In genomic region chr9:108341801-108342200, GRCm38 (mm10) we compare ENCODE assay signal across 8 mouse cellular contexts. TPM values are rescaled to one million over a fixed set of nuclear protein-coding genes. Genes with fewer than 3 reads are reported as not detected.
A peak's percentile ranks its signal among the peaks of the same experiment; 100 is the strongest.
DNase-seq lines count a peak whose midpoint lies in the region; ATAC-seq lines count a peak whose summit lies in the region.

No protein-coding gene starts in this region.

- no peaks in the 10 kb centered on the region for H3K27me3 ChIP-seq in erythroblast, embryonic 14.5 days (ENCODE audit: control insufficient read depth)
- H3K27me3 ChIP-seq in kidney, embryonic 16.5 days (ENCODE audit: insufficient read depth, low read length): no peaks in the 10 kb centered on the region
- H3K27me3 ChIP-seq in stomach, embryonic 15.5 days (replicated peaks): no peaks in the 10 kb centered on the region

- no peak for ATAC-seq in erythroblast, adult 5-6 weeks (replicated peaks; ENCODE audit: low FRiP score, poor library complexity, severe bottlenecking)
- no peak for ATAC-seq in kidney, embryonic 16.5 days (ENCODE audit: low FRiP score, low TSS enrichment)
- ATAC-seq in stomach, embryonic 15.5 days (ENCODE audit: insufficient read depth, low FRiP score, low read depth): no peak

- H3K4me2 ChIP-seq in kidney, embryonic 16.5 days (replicated peaks; ENCODE audit: low read depth, low read length): no peak overlapping the region
- H3K4me2 ChIP-seq in stomach, embryonic 15.5 days: peak overlapping the region; percentile 10; the same call in 1 of the 2 replicates

- peaks cover 73% of the 10 kb centered on the region for H3K4me1 ChIP-seq in erythroblast, embryonic 14.5 days (ENCODE audit: control insufficient read depth)
- H3K4me1 ChIP-seq in kidney, embryonic 16.5 days (ENCODE audit: insufficient read depth, low read length): peaks cover 43% of the 10 kb centered on the region
- peaks cover 18% of the 10 kb centered on the region for H3K4me1 ChIP-seq in stomach, embryonic 15.5 days

- H3K9ac ChIP-seq in kidney, embryonic 16.5 days (replicated peaks; ENCODE audit: low read length): no peak overlapping the region
- H3K9ac ChIP-seq in stomach, embryonic 15.5 days: no peak overlapping the region

- intact Hi-C loops in left cerebral cortex, postnatal 14 days (cut with DNase I): no loop called here

- H3K36me3 ChIP-seq in erythroblast, embryonic 14.5 days (ENCODE audit: control insufficient read depth): peaks cover 81% of the 10 kb centered on the region
- 0 out of 2 replicates have a peak, but pooled peaks cover 2% of the 10 kb centered on the region for H3K36me3 ChIP-seq in kidney, embryonic 16.5 days (ENCODE audit: insufficient read depth, low read length)
- no peaks in the 10 kb centered on the region for H3K36me3 ChIP-seq in stomach, embryonic 15.5 days

- peak overlapping the region; percentile 74 for H3K4me3 ChIP-seq in erythroblast, embryonic 14.5 days (replicated peaks)
- no peak overlapping the region for H3K4me3 ChIP-seq in kidney, embryonic 16.5 days (ENCODE audit: low read length)
- H3K4me3 ChIP-seq in stomach, embryonic 15.5 days (replicated peaks): 0 out of 2 replicates have a peak overlapping the region, but pooled peaks have one; percentile 1

- DNase-seq in spleen, postnatal 10 days (ENCODE audit: low spot score in 2 of 2): peak; percentile 43 to 58
- no peak for DNase-seq in spleen, adult 12 weeks (ENCODE audit: low spot score)
- no peak for DNase-seq in right cerebral cortex, postnatal 36 days (ENCODE audit: low spot score in 2 of 2)
- no peak for DNase-seq in left cerebral cortex, postnatal 14 days (ENCODE audit: low spot score in 2 of 2)

- peaks cover 3% of the 10 kb centered on the region; the same call in 1 of the 2 replicates for H3K9me3 ChIP-seq in erythroblast, embryonic 14.5 days (ENCODE audit: control insufficient read depth, low read length)
- H3K9me3 ChIP-seq in kidney, embryonic 16.5 days (ENCODE audit: low read length): no peaks in the 10 kb centered on the region
- H3K9me3 ChIP-seq in stomach, embryonic 15.5 days: no peaks in the 10 kb centered on the region

- peak overlapping the region; percentile 84 for H3K27ac ChIP-seq in kidney, embryonic 16.5 days (ENCODE audit: low read length)
- H3K27ac ChIP-seq in stomach, embryonic 15.5 days: peak overlapping the region; percentile 93

RNA-seq across cellular contexts. Expression of gene Gpx1, which starts 3.1 kb away (rescaled TPM):
- polyA plus RNA-seq in erythroblast, embryonic 14.5 days (2012): 533 and 609 TPM in 2 replicates
- total RNA-seq in erythroblast, adult 5-6 weeks (2015; ENCODE audit: low replicate concordance): 5,168 and 5,395 TPM in 2 replicates
- 4,534 and 5,176 TPM in 2 replicates for total RNA-seq in erythroblast, adult 5-6 weeks (2017; ENCODE audit: low replicate concordance)
- polyA plus RNA-seq in kidney, embryonic 16.5 days (2015; fragmentation: Nextera tagmentation; extraction: Ambion mirVana): 686 and 695 TPM in 2 replicates
- 998 and 1,171 TPM in 2 replicates for polyA plus RNA-seq in stomach, embryonic 15.5 days (2015; fragmentation: Nextera tagmentation; extraction: Ambion mirVana)
- total RNA-seq in left cerebral cortex, postnatal 14 days (2021): 100 to 1,000 TPM in 1 of 2 experiments, 10 to 100 TPM in 1; 86.5 to 108 TPM

RNA-seq across cellular contexts. Expression of gene Usp4, which starts 5.9 kb away (rescaled TPM):
- 16.0 and 23.8 TPM in 2 replicates for polyA plus RNA-seq in erythroblast, embryonic 14.5 days (2012)
- total RNA-seq in erythroblast, adult 5-6 weeks (2015; ENCODE audit: low replicate concordance): 158 and 217 TPM in 2 replicates
- total RNA-seq in erythroblast, adult 5-6 weeks (2017; ENCODE audit: low replicate concordance): 141 and 164 TPM in 2 replicates
- polyA plus RNA-seq in kidney, embryonic 16.5 days (2015; fragmentation: Nextera tagmentation; extraction: Ambion mirVana): 113 and 119 TPM in 2 replicates
- polyA plus RNA-seq in stomach, embryonic 15.5 days (2015; fragmentation: Nextera tagmentation; extraction: Ambion mirVana): 85.6 and 92.2 TPM in 2 replicates
- total RNA-seq in left cerebral cortex, postnatal 14 days (2021): 100 to 1,000 TPM; 115 to 122 TPM

RNA-seq across cellular contexts. Expression of gene Tcta, which starts 35.8 kb away (rescaled TPM):
- 0.16 TPM in 2 replicates for polyA plus RNA-seq in erythroblast, embryonic 14.5 days (2012)
- total RNA-seq in erythroblast, adult 5-6 weeks (2015; ENCODE audit: low replicate concordance): 6.1 and 9.2 TPM in 2 replicates
- total RNA-seq in erythroblast, adult 5-6 weeks (2017; ENCODE audit: low replicate concordance): 4.1 and 4.5 TPM in 2 replicates
- polyA plus RNA-seq in kidney, embryonic 16.5 days (2015; fragmentation: Nextera tagmentation; extraction: Ambion mirVana): 34.9 and 38.9 TPM in 2 replicates
- 40.0 and 42.1 TPM in 2 replicates for polyA plus RNA-seq in stomach, embryonic 15.5 days (2015; fragmentation: Nextera tagmentation; extraction: Ambion mirVana)
- 10 to 100 TPM; 45.9 to 46.1 TPM for total RNA-seq in left cerebral cortex, postnatal 14 days (2021)

RNA-seq across cellular contexts. Expression of gene Rhoa, which starts 35.9 kb away (rescaled TPM):
- 12.9 and 13.9 TPM in 2 replicates for polyA plus RNA-seq in erythroblast, embryonic 14.5 days (2012)
- 149 and 157 TPM in 2 replicates for total RNA-seq in erythroblast, adult 5-6 weeks (2015; ENCODE audit: low replicate concordance)
- 238 and 268 TPM in 2 replicates for total RNA-seq in erythroblast, adult 5-6 weeks (2017; ENCODE audit: low replicate concordance)
- 495 and 508 TPM in 2 replicates for polyA plus RNA-seq in kidney, embryonic 16.5 days (2015; fragmentation: Nextera tagmentation; extraction: Ambion mirVana)
- 452 and 455 TPM in 2 replicates for polyA plus RNA-seq in stomach, embryonic 15.5 days (2015; fragmentation: Nextera tagmentation; extraction: Ambion mirVana)
- total RNA-seq in left cerebral cortex, postnatal 14 days (2021): 100 to 1,000 TPM; 185 to 197 TPM

RNA-seq across cellular contexts. Expression of gene Amt, which starts 45.1 kb away (rescaled TPM):
- polyA plus RNA-seq in erythroblast, embryonic 14.5 days (2012): not detected in 2 replicates
- total RNA-seq in erythroblast, adult 5-6 weeks (2015; ENCODE audit: low replicate concordance): not detected in 2 replicates
- total RNA-seq in erythroblast, adult 5-6 weeks (2017; ENCODE audit: low replicate concordance): 0.51 TPM in 1 of 2 replicates, not detected in the other
- polyA plus RNA-seq in kidney, embryonic 16.5 days (2015; fragmentation: Nextera tagmentation; extraction: Ambion mirVana): 40.8 and 43.7 TPM in 2 replicates
- 21.8 and 22.3 TPM in 2 replicates for polyA plus RNA-seq in stomach, embryonic 15.5 days (2015; fragmentation: Nextera tagmentation; extraction: Ambion mirVana)
- 10 to 100 TPM; 26.0 to 31.3 TPM for total RNA-seq in left cerebral cortex, postnatal 14 days (2021)

Comparison
In these comparisons a context has a peak if more than half of its experiments do, and no peak if none do; other contexts are left out.
1. DNase-seq: peak in spleen, postnatal 10 days (2 of 2); none in spleen, adult 12 weeks (single experiment), right cerebral cortex, postnatal 36 days (0 of 2) and left cerebral cortex, postnatal 14 days (0 of 2).
2. RNA of gene Tcta, which starts 35.8 kb away (polyA plus RNA-seq): 40.0 to 42.1 TPM in stomach, embryonic 15.5 days and 34.9 to 38.9 TPM in kidney, embryonic 16.5 days; 0.16 TPM in erythroblast, embryonic 14.5 days; every median in the first group is over 10 times any median in the second.